Mouse (Mus musculus): ENCODE data around the gene Akap8.
A peak's percentile ranks its signal among the peaks of the same experiment; 100 is the strongest.

Gene Akap8

DNA sequence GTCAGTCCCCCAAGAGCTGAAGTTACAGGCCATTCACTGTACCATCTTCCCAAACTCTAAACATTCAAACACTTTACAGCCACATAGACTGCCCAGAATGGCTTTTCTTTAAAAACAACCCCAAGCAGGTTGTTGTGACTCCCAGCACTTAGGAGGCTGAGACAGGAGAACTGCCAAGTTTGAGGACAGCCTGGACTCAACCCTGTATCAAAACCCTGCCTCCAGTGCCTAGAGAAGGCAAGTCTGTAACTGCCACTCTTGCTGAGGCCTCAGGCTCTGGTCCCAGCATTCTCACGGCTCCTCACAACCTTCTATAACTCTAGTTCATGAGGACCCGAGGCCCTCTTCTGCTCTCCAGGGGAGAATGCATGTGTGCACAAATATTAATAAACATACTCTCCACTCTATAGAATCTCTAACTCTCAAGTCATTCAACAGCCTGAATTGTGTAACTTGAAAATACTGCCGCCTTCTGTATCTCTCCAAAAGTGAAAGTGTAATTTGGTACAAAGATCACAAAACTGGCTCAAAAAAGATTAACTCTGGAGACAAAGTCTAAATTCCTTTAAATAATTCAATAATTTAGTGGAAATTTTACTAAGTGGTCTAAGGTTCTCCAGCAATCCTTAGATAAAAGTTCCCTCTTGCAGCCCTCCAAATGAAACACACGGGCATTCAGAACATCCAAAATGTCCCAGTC, 39.3 kb downstream of the Akap8 start:
- DNase-seq, result no peak

DNA sequence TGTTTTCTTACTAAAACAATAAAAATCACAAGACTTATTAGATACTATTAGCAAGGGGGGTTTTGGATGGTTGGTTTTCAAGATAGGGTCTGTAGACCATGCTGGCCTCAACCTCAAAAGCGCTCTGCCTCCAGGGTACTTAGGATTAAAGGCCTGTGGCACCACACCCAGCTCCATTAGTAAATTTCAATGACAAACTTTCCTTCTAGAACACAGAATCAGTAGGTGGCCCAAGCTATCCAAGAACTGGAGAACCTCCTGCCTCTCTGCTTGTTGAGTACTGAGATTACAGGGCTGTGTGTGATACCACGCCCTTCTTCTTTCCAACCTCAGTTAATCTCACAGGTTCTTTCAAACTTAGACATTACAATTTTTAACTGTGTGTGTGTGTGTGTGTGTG, 39.9 kb downstream of the Akap8 start:
- no peak for DNase-seq

DNA sequence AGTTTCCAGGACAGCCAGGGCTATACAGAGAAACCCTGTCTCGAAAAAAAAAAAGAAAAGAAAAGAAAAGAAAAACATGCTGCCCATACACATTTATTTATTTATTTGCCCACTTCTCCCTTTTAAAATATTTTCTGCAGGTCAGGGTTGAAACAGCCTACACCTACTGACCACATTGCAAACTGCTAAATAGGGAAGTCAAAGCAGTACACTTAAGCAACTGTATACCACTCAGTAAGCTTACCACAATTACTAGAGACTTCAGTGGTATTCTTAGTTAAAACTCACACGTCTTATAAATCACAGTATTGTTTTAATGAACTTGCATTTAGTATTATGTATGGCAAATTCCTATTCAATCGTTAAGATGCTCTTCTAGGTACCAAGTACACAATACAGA, 40.5 kb downstream of the Akap8 start:
- no peak for DNase-seq

DNA sequence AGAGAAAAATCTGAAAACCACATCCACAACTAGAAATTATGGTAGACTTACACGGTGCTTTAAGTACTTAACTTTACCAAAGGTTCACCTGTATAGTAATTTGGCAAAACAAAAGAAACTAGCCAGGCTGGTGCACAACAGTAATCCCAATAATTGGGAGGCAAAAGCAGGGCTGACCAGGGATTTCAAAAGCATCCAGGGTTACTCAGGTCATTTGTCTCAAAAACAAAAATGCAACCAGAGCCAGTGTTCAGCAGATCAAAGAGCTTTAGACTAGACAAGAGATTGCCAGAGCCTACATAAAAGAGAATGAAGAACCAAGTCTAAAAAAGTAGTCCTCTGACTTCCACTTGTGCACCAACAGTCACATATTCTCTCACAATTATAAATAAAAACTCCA, 43.8 kb downstream of the Akap8 start:
- DNase-seq, result no peak

DNA sequence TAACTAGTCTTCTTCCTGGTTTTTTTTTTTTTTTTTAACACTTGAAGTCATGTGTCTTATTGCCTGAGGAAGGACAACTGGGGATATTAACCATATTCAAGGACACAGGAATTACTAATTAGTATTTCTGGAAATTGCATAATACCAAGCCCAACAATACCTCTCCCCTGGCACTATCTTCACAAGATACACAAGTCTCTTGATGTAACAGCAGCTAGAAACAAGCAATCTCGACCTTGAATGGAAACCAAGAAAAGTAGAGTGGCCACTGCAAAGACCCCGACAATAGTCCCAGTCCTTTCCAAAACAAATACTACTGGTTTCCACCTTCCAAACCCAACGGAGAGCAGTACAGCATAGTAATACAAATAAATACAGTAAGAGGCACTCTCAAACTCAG, 45.5 kb downstream of the Akap8 start:
- DNase-seq, result no peak

DNA sequence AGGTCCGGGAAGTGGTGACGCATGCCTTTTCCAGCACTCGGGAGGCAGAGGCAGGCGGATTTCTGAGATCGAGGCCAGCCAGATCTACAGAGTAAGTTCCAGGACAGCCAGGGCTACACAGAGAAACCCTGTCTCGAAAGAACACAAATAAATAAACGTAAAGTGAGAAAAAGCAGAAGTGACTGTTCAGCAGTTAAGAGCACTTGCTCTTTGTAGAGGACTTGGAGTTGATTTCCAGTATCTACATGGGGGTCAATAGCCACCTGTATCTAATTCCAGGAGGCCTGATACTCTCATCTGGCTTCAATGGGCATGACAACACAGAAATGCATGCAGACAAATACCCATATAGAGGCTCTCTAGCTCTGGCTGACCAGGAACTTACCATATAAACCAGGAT, 51.9 kb downstream of the Akap8 start:
- no peak for DNase-seq

DNA sequence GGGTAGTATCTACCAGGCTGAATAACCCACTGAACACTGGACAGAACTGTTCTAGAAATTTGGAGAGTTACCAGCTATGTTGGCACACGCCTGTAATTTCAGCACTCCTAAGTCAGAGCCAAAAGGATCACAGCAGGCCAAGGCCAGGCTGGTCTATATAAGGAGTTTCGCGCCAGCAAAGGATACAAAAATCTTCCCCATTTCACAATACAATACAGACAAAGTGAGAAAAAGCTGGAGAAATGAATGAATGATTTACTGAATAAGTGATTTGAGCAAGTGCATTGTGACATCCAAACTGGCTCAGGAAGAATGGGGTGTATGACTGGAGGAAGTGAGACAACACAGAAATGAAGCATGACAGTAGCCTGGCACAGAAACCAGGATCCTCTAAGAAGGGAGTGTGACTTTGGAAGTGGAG, 52.5 kb downstream of the Akap8 start:
- peak; percentile 39 to 79 for DNase-seq

DNA sequence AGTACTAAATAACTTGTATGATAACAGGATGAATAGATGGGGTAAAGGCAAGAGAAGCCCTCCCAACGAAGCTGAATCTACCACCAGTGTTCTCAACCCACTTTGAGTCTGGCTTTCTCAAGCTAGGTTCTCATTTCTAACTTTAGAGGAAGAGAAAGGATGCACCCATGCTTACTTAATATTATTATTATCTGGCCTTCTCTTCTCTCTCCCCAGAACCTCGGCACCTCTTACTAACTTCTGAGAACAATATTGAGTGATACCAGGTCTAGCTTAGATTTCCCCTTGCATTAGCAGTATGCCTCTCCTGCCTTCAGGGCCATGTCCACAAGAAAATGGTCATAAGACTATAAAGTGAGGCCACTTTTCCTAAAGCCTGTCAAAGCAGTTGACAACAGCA, 52.9 kb downstream of the Akap8 start:
- DNase-seq, result no peak

DNA sequence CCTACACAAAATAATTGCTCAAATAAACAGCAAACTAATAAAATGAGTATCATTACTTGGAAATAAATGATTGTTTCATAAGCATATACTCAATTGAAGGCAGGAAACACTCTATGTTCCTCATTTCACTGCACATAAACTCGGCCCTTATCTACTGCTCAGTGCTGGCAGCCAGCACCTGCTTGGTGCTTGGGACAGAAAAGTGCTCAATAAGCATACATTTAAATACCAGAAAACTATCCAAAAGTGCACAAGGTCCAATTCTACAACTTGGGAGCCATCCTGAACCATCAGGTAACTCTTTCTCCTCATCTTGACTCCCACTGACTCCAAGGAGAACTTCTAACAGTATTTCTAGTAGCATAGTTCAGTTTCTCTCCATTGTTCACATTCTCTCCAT, 53.4 kb downstream of the Akap8 start:
- DNase-seq, result no peak

DNA sequence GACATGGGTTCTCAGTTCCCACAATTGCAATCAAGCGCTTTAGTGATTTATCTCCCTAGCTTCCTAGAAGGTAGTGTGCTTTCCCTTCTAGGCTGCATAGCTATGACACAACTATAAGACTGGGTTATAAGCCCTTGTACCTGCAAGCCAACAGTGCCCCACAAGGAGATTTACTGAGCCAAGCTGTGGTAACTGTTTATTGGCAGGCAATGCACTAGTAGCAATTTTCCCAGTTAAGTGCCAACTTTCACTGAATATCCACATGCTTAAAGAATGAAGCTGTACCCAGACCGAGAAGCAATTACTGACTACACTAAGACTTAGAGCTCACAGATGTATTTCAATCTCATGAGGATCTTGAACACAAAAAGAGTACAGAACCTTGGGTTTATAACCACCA, 57.4 kb downstream of the Akap8 start:
- DNase-seq, result peak in 1 of 2 experiments; percentile 50

DNA sequence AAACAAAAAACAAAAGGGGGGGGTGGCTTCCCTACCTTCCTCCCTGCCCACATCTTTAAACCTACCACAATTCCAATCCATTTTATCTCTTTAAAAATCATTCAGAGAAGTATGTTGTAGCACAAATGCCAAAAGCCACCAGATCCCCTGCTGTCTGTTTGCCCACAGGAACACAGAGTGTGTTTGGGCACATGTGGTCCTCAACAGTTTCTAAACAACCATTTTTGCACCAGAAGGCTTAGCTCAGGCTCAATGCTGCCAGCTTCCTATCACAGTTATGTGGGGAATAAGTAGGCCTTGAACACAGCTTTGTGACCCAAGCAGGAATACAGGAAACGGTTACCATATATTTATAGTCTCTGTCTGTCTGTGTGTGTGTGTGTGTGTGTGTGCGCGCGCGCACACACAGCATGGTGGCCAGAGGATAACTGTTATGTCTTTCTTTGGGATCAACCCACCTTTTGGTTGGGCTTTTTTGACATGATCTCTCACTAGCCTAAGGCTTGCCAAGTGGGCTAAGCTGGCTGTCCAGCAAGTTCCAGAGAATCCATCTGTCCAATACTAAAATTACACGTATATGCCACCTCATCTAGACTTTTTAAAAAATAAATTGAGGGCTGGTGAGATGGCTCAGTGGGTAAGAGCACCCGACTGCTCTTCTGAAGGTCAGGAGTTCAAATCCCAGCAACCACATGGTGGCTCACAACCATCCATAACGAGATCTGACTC, 58.0 kb downstream of the Akap8 start:
- peak; percentile 23 to 45 for DNase-seq

DNA sequence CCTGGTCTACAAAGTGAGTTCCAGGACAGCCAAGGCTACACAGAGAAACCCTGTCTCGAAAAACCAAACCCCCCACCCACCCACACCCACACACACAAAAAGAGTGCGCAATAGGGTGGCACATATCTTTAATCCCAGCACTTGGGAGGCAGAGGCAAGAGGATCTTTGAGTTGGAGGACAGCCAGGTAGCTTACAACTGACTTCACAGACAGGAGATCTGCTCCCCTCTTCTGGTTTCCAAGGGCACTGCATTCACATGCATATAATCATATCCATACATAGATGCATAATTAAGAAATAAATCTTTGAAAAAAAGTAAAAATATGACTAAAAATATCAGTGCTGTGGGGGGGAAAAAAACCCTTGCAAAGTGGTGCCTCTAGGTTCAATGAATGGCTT, 62.2 kb downstream of the Akap8 start:
- DNase-seq, result no peak

DNA sequence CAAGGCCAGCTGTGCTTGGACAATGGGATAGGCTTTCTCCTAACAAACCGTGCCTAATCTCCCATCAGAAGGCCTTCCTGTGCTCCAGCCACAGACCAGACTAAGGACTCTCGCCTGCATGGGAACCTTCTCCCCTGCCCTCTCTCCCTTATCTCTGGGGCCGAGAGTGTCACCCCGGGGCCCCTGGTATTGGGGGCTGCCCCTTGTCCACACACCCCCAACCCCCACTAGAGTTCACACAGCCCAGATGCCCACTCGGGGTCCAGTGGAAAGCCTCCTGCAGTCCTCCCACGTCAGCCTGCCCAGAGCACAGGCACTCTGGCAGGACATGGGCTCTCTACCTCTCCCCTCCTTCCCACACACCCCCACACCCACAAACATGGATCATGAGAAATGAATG, 63.1 kb downstream of the Akap8 start:
- no peak for DNase-seq

DNA sequence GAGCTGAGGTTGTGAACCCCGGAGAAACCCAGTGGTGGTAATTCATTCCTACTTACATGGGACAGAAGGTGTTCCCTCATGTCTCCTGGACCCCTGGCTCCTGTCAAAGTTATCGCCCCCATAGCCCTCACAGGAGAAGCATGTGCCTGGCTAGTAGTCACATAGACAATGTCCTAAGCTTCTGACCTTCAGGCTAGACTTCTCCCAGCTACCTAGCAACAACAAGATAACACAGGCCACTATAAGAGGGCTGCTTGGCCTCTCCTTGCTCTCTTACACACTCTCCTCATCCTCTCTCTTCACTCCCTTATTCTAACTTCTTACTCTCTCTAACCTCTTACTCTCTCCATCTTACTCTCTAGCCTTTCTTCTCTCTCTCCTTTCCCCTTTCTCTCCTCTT, 63.6 kb downstream of the Akap8 start:
- no peak for DNase-seq

DNA sequence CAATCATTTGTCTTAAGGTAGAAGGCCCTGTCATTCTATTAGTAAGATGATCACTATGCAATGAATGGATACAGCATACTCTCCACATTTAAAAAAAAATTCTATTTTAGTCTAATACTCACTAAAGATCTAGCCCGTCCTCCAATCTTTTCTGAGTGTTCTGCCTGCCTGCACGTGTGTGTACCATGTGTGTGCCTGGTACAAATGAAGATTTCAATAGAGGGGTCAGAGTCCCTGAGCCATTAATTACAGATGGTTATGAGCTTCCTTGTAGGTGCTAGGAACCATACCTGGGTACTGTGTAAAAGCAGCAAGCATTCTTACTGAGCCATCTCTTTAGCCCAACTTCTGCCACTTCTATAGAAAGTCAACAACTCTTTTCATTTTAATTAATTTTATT, 64.1 kb downstream of the Akap8 start:
- no peak for DNase-seq
